Mouse (Mus musculus): Measurements from ENCODE around the gene Rftn1.

GRCm38 (mm10) chr17:50160904-50161805 lies 29.3 kb downstream of the Rftn1 start:
- TF ChIP-seq CTCF (IDR thresholded peaks at IDR 0.05; ENCODE audit: insufficient read depth, low read depth, low read length) (no peak), POLR2A (IDR thresholded peaks at IDR 0.05; ENCODE audit: insufficient read depth, low read depth, low read length) (no peak)
